Mouse (Mus musculus) embryonic facial prominence, embryonic 14.5 days (tissue): ENCODE measurements around the gene Sdc1. TPM values are rescaled to one million over a fixed set of nuclear protein-coding genes. Genes with fewer than 3 reads are reported as not detected.
A peak's percentile ranks its signal among the peaks of the same experiment; 100 is the strongest.

ENCODE experiments used
- ATAC-seq: fragments of 200-750 bp; cut with Nextera tagmentation; 2 replicates; pipeline ENCODE4 v1.8.0; 2017; ENCODE audit warnings: low read depth, moderate number of reproducible peaks, moderate TSS enrichment
- DNase-seq: peaks from one replicate; pipeline ENCODE4 v3.0.0-alpha.2; 2015; ENCODE audit warnings: low spot score
- H3K27ac ChIP-seq: fragments of 300-500 bp; sonication (generic); replicated peaks from 2 replicates; pipeline ENCODE4 v1.5.1; 2014; ENCODE audit warnings: low read depth, mild to moderate bottlenecking, low read length, moderate library complexity
- H3K27me3 ChIP-seq: fragments of 300-500 bp; sonication (generic); replicated peaks from 2 replicates; pipeline ENCODE4 v1.6.1; 2014; ENCODE audit warnings: low read length; ENCODE audit not compliant: control insufficient read depth, insufficient read depth
- H3K36me3 ChIP-seq: fragments of 300-500 bp; sonication (generic); 2 replicates; pipeline ENCODE4 v1.6.1; 2014; ENCODE audit warnings: low read length, mixed read lengths; ENCODE audit not compliant: control insufficient read depth, insufficient read depth
- H3K4me1 ChIP-seq: fragments of 300-500 bp; sonication (generic); 2 replicates; pipeline ENCODE4 v1.6.1; 2014; ENCODE audit warnings: antibody characterized with exemption, low read length; ENCODE audit not compliant: control insufficient read depth, insufficient read depth
- H3K4me2 ChIP-seq: fragments of 300-500 bp; sonication (generic); 2 replicates; pipeline ENCODE4 v1.6.1; 2014; ENCODE audit warnings: low read depth, mild to moderate bottlenecking, low read length, moderate library complexity, mixed read lengths
- H3K4me3 ChIP-seq: fragments of 300-500 bp; sonication (generic); 2 replicates; pipeline ENCODE4 v1.5.1; 2014; ENCODE audit warnings: low read depth, mild to moderate bottlenecking, low read length
- H3K9ac ChIP-seq: fragments of 300-500 bp; sonication (generic); 2 replicates; pipeline ENCODE4 v1.6.1; 2014; ENCODE audit warnings: low read depth, mild to moderate bottlenecking, low read length, moderate library complexity, mixed read lengths
- H3K9me3 ChIP-seq: fragments of 300-500 bp; sonication (generic); 2 replicates; pipeline ENCODE4 v1.6.1; 2016; ENCODE audit warnings: low read length; ENCODE audit not compliant: control insufficient read depth
- WGBS: fragments of 180-500 bp; shearing (Covaris S2); extraction: QIAGEN DNeasy Blood & Tissue Kit; methylation state at CpG from one replicate; pipeline ENCODE4 v1.1.7; 2014; 5-methylcytosine and 5-hydroxymethylcytosine counted together
- polyA plus RNA-seq: library from polyadenylated mRNA; unstranded; fragments of >200 nt; fragmentation: Nextera tagmentation; extraction: Ambion mirVana; gene quantifications from 2 replicates; pipeline ENCODE4 v1.2.1, GENCODE M21; 2014

Gene Sdc1
- polyA plus RNA-seq, 1 experiment from 2014 or later = 113 TPM

DNA sequence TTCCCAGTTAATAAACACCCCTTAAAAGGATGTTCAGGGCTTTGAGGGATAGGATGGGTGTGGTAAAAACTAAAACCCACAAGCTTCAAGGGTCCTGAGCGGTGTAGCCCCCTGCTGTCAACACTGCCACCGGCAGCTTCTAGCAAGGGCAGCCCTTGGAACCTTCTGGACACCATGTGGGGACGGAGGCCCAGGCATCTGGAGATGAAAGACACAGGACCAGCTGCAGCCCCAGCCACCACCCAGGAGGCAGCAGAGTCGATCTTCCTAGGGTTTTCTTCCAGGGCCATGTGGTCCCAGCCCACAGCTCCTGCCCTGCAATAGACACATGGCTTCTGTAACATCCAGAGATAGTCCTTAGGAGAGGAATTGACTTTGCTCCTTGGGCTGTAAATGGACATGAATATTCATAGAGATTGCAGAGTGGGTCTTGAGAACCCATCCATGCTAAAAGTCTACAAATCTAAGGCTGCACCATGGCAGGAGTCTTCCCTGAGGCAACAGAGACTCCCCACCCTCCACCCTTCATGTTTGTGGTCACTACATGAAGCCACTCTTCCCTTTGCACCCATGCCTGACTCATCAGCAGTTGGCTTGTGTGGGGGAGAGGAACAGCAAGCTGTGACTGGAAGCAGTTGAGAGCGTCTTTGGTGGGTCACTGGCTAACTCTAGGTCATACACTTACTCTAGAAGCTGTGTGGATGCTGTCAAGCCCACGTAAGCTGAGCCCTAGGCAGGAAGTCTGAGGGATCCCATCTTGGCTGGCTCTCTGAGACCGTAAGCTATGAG lies 34.0 kb downstream of the Sdc1 start:
- no peak for DNase-seq
- Histone ChIP-seq H3K36me3 (no peaks in the 10 kb centered on the region), H3K27ac (no peak overlapping the region), H3K9ac (no peak overlapping the region), H3K4me1 (peaks cover 11% of the 10 kb centered on the region), H3K4me2 (no peak overlapping the region), H3K27me3 (no peaks in the 10 kb centered on the region), H3K4me3 (no peak overlapping the region), H3K9me3 (no peaks in the 10 kb centered on the region)
- ATAC-seq = no peak
- 66% methylated on average over 7 of the region's 7 CpGs for WGBS

DNA sequence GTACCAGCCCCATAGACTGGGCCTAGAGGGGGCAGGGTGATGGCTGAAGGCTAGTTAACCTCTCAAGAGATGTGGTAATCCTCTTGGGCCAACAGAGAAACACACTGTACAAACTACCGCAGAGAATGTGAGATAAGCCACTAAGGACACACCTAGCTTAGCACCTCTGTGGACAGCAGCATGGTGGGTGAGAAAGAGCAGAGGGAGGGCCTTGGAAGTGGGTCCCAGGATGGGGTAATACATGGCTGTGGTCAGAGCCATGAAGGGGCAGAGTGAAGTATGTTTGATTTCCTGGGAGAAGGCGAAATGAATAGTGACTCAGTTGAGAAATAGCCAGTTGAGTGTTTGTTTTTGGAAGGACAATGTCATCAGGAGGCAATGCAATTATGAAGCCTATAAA lies 38.0 kb downstream of the Sdc1 start:
- Histone ChIP-seq H3K27ac (no peak overlapping the region), H3K9ac (no peak overlapping the region)
- ATAC-seq = no peak

DNA sequence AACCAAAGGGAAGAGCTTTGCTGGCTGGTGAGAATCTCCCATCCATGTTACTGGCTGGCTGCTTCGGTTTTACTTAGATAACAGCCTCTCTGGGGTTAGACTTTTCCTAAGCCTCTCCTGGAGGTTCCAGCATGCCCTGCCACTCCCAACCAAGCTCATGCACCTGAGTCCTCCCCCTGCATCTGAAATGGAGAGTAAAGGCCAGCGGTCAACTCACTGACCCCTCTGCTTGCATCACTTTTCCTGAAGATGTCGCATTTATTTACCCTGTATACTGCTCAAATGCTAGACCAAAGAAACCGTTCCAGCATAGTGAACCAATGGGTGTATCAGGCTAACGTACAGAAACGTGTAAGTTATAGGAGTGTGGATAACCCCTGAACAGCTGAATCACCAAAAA lies 38.5 kb downstream of the Sdc1 start:
- DNase-seq (no peak), ATAC-seq (no peak)
- Histone ChIP-seq H3K4me2 (no peak overlapping the region), H3K27ac (no peak overlapping the region), H3K4me3 (no peak overlapping the region), H3K27me3 (no peaks in the 10 kb centered on the region), H3K4me1 (peaks cover 4% of the 10 kb centered on the region; the same call in 1 of the 2 replicates), H3K9me3 (no peaks in the 10 kb centered on the region), H3K9ac (no peak overlapping the region), H3K36me3 (no peaks in the 10 kb centered on the region)
- WGBS = 80% methylated on average over 6 of the region's 6 CpGs

More for the DNA sequence above, 38.0 kb downstream of the Sdc1 start:
- no peak overlapping the region for H3K4me2 ChIP-seq
- H3K4me1 ChIP-seq = peaks cover 8% of the 10 kb centered on the region
- no peak overlapping the region for H3K4me3 ChIP-seq
- H3K27me3 ChIP-seq = no peaks in the 10 kb centered on the region
- H3K36me3 ChIP-seq = no peaks in the 10 kb centered on the region
- DNase-seq = no peak
- WGBS = 72% methylated on average over 2 of the region's 2 CpGs
- no peaks in the 10 kb centered on the region for H3K9me3 ChIP-seq

DNA sequence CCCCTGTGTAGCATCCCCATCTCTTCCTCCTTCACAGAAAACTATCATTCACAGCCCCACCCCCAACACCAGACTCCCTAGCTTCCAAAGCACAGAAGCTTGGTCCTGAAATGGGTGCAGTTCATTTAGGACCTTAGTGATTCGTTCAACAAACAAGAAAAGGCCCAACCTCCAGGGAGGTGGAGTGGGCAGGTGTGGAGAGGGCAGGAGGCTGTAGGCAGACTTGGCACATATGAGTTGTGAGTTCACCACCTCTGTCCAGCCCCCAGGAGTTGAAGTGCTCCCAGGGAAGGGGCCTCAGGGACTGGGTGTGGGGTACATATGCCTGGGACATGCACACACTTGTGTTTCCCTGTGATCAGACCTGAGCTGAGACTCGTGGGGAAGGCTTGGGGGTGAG lies 39.8 kb downstream of the Sdc1 start:
- Histone ChIP-seq H3K36me3 (no peaks in the 10 kb centered on the region), H3K4me3 (no peak overlapping the region), H3K4me2 (no peak overlapping the region), H3K9ac (no peak overlapping the region), H3K4me1 (0 out of 2 replicates have a peak, but pooled peaks cover 4% of the 10 kb centered on the region), H3K27me3 (no peaks in the 10 kb centered on the region), H3K27ac (no peak overlapping the region), H3K9me3 (no peaks in the 10 kb centered on the region)
- DNase-seq (no peak), ATAC-seq (no peak)
- 38% methylated on average over 2 of the region's 2 CpGs for WGBS

DNA sequence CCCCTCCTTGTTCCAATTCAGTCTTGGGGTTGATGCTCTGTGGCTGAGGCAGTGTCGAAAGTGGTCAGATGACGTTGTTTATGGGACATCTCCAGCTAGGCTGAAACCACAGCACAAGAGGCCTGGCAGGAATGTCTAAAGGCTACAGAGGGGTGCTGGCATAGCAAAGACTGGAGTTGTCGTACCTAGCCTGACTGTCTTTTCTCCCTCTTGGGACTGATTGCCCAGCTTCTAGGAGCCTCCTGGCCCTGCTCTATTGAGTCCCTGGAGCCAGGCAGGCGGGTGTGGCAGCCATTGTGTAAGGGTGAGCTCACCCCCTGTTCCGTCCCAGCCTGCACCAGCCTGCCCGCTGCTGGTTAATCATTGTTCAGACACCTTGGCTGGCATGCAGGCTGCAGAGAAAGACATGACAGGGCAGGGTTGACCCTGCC lies 40.3 kb downstream of the Sdc1 start:
- ATAC-seq (peak; percentile 84), DNase-seq (peak; percentile 40)
- H3K27ac ChIP-seq = peak overlapping the region; percentile 28; the same call in 1 of the 2 replicates
- 0 out of 2 replicates have a peak overlapping the region, but pooled peaks have one; percentile 14 for H3K9ac ChIP-seq
- H3K4me1 ChIP-seq = 0 out of 2 replicates have a peak, but pooled peaks cover 4% of the 10 kb centered on the region
- no peaks in the 10 kb centered on the region for H3K27me3 ChIP-seq
- no peak overlapping the region for H3K4me3 ChIP-seq
- WGBS = 67% methylated on average over 6 of the region's 6 CpGs
- H3K4me2 ChIP-seq = no peak overlapping the region
- H3K9me3 ChIP-seq = no peaks in the 10 kb centered on the region
- no peaks in the 10 kb centered on the region for H3K36me3 ChIP-seq

DNA sequence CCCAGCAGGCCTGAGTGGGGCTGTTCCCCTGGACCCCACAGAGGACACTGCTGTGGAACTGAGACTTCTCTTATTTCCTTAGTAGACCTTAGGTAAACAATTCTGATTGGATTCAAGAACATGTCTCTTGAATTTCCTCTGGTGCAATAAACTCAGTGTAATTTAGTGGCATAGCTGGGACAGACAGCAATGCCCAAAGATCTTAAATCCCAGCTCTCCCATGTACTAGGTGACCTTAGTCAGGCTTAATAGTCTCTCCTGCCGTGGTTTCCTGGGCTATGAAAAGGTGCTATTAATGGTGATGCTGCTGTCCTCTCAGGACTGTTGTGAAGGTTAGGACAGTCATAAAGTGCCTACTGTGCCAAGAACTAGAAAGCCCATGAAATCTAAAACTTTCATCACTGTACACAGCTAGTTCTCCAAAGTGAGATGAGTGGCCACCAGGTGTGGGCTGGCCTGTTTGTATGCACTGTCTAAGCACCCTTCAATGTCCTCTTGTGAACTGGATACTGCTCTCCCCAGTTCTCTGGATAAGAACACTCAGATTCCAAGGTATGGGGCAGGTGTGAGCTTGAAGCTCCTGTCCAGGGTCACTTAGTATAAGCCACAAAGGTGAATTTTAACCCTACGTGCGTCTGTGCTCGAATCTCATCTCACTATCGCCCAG lies 40.9 kb downstream of the Sdc1 start:
- Histone ChIP-seq H3K27ac (peak overlapping the region; percentile 28; the same call in 1 of the 2 replicates), H3K4me2 (no peak overlapping the region), H3K9ac (no peak overlapping the region), H3K4me1 (0 out of 2 replicates have a peak, but pooled peaks cover 4% of the 10 kb centered on the region), H3K27me3 (no peaks in the 10 kb centered on the region), H3K9me3 (no peaks in the 10 kb centered on the region), H3K36me3 (no peaks in the 10 kb centered on the region), H3K4me3 (no peak overlapping the region)
- no peak for ATAC-seq
- 78% methylated on average over 5 of the region's 5 CpGs for WGBS
- DNase-seq = no peak

DNA sequence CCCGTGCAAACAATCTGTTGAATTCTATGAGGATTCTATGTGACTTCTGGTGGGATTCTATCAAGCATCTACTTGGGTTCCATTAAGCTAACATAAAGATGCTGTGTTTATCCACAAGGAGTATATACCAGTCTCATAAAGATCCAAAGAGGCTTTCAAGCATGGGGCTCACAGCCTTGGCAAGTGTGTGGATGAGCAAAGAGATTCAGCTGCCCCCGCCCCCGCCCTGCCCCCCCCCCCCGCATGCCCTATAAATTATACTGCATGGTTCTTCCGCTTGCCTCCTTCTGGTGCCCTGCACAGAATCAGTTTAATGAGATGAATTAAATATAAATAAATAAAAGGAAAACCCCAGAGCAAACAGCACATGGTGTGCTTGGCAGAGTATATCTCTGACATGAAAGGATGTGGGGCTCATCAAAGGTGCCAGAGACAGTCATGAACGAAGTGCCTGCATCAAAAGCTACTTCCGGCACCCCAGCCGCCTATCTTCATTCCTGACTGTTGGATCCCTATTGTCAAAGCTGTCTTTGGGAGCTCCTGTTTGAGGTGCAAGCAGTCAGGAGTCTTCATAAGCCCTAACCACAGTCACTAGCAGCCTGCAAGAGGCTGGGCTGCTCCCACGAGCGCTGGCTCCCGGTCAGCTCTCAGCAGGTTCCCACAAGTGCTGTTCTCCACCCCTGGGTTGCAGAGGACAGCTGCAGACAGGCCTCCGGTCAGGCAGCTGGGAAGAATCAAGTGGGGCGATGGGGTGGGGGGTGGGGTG lies 46.5 kb downstream of the Sdc1 start:
- Histone ChIP-seq H3K9me3 (no peaks in the 10 kb centered on the region), H3K36me3 (no peaks in the 10 kb centered on the region), H3K4me2 (no peak overlapping the region), H3K4me3 (no peak overlapping the region), H3K27me3 (no peaks in the 10 kb centered on the region), H3K4me1 (peaks cover 6% of the 10 kb centered on the region), H3K9ac (no peak overlapping the region), H3K27ac (no peak overlapping the region)
- DNase-seq (peak; percentile 83), ATAC-seq (peak; percentile 85)
- 27% methylated on average over 13 of the region's 13 CpGs for WGBS

DNA sequence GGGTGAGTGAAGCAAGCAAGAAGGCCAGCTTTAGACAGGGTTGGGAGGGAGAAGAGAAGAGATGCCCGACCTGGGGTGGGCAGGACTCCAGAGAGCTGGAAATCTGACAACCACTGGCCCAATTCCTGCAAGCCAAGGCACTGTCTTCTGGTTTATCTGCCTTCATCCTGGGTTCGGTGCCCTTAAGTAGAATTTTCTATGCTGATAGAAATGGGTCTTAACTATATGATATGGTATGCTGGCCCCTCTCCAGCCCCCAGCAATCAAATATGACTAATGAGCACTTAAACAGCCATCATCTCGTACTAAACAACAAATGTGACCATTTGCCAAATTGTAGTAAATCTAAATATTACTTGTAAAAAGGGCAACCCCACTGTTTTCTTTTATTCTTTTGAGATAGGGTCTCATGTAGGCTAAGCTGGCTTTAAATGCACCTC lies 47.1 kb downstream of the Sdc1 start:
- H3K4me2 ChIP-seq = no peak overlapping the region
- no peak for DNase-seq

More for the DNA sequence above, 47.1 kb downstream of the Sdc1 start:
- H3K9me3 ChIP-seq = no peaks in the 10 kb centered on the region
- ATAC-seq = no peak
- H3K27me3 ChIP-seq = no peaks in the 10 kb centered on the region
- 56% methylated on average over 3 of the region's 3 CpGs for WGBS
- no peaks in the 10 kb centered on the region for H3K36me3 ChIP-seq
- no peak overlapping the region for H3K4me3 ChIP-seq
- peaks cover 6% of the 10 kb centered on the region for H3K4me1 ChIP-seq
- H3K9ac ChIP-seq = no peak overlapping the region
- no peak overlapping the region for H3K27ac ChIP-seq
